Mouse (Mus musculus) embryo, embryonic 10.5 days (tissue): ENCODE data around the gene Gm9999.
"Not testable (repeated sequence)": the region's sequence is repeated elsewhere in the genome, so short reads cannot be mapped to it uniquely, and the experiment has no call there.

Experiments used
- DNase-seq: peaks from one replicate; pipeline ENCODE4 v3.0.0-alpha.2; 2015; ENCODE audit warnings: low spot score

Gm9999 gene

GRCm38 (mm10) chr7:46999983-47000643, 16.7 kb downstream of the Gm9999 start:
- no peak for DNase-seq

GRCm38 (mm10) chr7:47000644-47000983, 17.2 kb downstream of the Gm9999 start:
- no peak for DNase-seq

- DNase-seq, result no peak
Measured at GRCm38 (mm10) chr7:47001125-47001899, 17.9 kb downstream of the Gm9999 start.

DNA sequence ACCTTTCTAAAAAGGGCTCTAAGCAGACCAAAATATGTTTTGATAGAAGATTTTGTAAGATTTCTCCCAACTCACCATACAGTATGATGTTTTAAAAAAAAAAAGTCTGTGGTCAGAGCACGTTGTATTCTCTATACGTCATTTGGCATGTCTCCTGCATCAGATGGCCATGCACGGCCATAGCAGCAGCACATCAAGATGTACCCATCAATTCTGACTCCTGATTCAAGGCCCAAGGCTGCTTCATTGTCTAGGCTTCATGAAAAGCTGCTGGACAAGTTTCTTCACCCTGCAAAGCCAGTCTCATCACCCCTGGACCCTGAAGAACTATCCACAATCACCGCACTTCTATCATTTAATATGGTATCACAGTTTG, 18.5 kb downstream of the Gm9999 start:
- DNase-seq, result no peak

- DNase-seq, result no peak
Measured at GRCm38 (mm10) chr7:47003411-47004115, 20.2 kb downstream of the Gm9999 start.

DNA sequence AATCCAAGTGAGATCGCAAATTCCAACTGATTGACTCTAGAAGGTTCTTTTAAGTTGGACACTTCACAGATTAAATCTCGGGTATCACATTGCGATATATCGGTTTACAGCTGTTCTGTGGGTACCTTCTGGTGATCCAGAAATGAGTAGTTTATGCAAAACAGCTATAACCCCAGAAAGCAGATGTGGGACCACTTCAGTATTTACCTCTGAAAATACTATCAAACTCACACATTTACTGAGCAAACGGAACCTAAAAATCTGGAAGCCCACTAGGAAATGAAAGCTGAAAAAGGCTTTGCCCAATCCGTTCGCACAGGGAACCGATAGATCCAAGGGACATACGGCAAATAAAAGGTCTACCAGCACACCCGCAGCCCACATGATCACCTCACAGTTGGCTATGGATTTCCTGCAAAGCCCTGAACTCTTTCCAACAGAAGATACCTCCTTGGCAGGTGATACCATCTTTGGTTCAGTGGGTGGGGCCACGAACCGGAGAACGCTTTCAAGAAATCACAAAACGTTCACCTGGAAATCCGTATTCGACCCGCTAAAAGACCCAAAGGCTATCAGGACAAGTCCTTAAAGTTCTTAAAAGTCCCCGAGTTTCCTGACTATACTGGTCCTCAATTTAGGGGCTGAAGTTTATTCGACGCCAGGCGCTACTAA, 23.9 kb downstream of the Gm9999 start:
- peak; percentile 22 for DNase-seq

DNA sequence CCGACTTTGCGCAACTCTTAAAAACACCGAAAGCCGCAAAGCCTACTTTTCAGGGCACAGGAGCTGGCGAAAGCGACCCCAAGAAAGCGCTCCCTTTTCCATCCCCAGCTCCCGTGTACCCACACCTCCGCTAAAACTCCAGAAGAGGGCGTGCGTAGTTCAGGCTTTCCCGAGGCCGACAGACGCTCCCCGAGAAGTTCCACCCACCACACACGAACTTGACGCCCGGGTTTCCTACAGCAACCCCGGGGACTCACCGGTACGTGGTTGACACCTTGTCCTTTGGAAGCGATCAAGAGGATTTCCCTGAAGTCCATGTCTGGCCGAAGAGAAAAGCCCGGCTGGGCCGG, 24.4 kb downstream of the Gm9999 start:
- peak; percentile 85 for DNase-seq

DNA sequence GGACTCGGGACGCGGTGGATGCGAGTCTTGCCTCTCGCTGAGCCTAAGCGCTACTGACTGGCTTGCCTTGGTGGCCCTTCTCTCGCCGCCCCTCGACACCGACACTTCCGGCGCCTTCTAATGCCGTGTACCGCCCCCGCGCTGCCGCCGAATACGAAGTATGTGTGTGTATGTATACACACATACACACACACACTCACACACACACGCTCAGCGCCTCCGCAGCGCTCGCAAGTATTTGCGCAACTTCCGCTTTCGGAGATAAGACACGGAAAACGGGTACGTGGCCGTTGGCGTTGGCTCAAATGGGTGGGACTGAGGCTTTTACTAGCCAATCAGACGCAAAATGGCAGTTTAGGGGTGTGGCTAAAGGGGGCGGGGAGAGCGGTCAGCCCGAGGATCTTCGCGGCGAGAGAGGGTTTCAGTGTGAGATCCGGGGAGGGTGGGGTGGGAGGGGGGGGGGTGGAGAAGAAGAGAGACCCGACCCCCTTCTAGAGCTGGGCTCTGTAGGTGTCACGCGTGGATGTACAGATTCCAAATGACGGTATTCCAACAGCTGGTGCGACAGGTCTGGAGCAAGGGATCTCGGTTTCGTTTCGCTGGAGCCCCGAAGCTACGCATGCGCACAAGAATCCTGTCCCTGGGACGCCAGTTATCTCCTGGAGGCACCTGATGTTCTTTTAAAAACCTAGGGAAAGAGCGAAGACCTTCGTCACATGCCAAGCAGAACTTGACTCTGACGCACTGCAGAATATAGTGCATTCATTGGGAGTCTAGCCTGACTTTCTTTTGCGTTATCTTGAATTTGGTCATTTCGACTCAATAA, 25.0 kb downstream of the Gm9999 start, which contains the start of gene Spty2d1:
Spty2d1 (minus strand) TSS at position 244 of the 826 bp plus-strand sequence.
- DNase-seq, result peak; percentile 98

DNA sequence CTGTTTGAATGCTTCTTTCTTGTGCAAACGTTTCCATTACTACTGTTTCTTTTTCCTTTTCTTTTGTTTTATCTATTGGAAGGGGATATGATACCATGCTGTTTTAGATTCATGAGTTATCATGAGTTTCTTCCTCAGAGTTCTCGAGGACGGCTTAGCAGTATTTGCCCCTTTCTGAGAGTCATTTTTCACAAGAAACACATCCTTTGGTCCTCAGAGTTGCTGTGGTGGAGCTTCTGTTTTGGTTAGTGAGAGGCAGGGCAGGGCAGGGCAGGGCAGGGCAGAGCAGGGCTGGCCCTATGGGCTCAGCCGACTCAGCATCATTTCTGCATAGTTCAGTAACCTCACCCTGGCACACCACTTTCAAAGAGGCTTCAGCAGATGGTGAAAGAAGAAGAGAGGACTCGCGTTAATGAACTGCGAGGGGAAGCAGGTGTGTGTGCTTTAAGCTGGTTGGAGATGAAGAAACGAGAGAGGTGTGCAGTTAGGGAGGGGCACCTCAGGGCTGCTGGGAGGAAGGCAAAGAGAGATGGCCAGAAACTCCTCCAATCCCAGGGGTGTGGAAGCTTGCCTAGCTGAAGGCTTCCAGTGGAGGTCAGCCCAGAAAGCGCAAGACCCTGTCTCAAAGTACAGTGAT, 29.9 kb downstream of the Gm9999 start:
- no peak for DNase-seq

- peak; percentile 16 for DNase-seq
Measured at GRCm38 (mm10) chr7:47014564-47015389, 31.4 kb downstream of the Gm9999 start.

GRCm38 (mm10) chr7:47015390-47016065, 32.1 kb downstream of the Gm9999 start:
- DNase-seq, result peak; percentile 92

DNA sequence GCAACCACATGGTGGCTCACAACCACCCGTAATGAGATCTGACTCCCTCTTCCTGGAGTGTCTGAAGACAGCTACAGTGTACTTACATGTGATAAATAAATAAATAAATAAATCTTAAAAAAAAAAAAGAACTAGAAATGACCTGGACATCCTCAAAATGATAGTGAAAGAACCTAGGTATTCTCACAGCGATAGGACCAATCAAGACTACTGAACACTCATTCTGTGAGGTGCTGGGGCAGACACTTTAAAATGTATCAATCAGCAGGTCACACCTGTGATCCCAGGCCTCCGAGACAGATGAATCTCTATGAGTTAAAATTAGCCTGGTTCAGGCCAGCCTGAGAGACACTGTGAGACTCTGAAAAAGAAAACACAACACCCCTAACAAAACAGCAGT, 33.2 kb downstream of the Gm9999 start:
- DNase-seq, result no peak

- DNase-seq, result no peak
Measured at GRCm38 (mm10) chr7:47017146-47017545, 33.8 kb downstream of the Gm9999 start.

- no peak for DNase-seq
Measured at GRCm38 (mm10) chr7:47019641-47020040, 36.3 kb downstream of the Gm9999 start.

DNA sequence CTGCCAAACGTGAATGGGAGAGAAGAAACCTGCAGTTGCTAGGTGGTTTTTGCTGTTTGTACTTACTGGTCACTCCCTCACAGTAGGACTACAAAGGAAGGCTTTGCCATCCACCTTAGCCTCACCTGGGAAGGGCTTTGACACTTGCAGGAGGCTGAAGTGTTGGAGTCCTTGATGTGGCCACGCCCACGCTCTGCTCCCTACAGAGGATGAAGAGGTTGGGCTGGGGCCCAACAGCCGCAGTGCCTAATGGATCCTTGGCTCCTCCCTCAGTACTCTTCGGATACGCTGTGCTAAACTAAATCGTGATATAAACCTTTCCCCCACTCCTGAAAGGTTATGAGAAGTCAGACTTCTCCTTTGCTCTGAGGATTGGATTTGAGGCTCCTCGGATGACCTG, 37.6 kb downstream of the Gm9999 start:
- no peak for DNase-seq

GRCm38 (mm10) chr7:47022482-47022881, 39.1 kb downstream of the Gm9999 start:
- no peak for DNase-seq

- peak; percentile 86 for DNase-seq
Measured at GRCm38 (mm10) chr7:47023530-47023929, 40.1 kb downstream of the Gm9999 start.

- DNase-seq, result no peak
Measured at GRCm38 (mm10) chr7:47024454-47024853, 41.1 kb downstream of the Gm9999 start.

- DNase-seq, result no peak
Measured at GRCm38 (mm10) chr7:47025429-47025828, 42.0 kb downstream of the Gm9999 start.

GRCm38 (mm10) chr7:47026899-47027298, 43.5 kb downstream of the Gm9999 start:
- not testable (repeated sequence) for DNase-seq
